Mouse (Mus musculus): ENCODE results near the gene Cbx8. TPM values are rescaled to one million over a fixed set of nuclear protein-coding genes. Genes with fewer than 3 reads are reported as not detected.

The Cbx8 gene
- polyA plus RNA-seq, 1 experiment: 3.9 TPM

- Histone ChIP-seq H3K4me3 (replicated peaks; ENCODE audit: extremely low read depth, low read depth, low read length) (no peak overlapping the region), H3K4me1 (ENCODE audit: control insufficient read depth, insufficient read depth, low read length) (peaks cover 28% of the 10 kb centered on the region)
- TF ChIP-seq CTCF (IDR thresholded peaks at IDR 0.05; ENCODE audit: insufficient read depth, low read length) (no peak), POLR2A (IDR thresholded peaks at IDR 0.05; ENCODE audit: borderline replicate concordance, extremely low read depth, low read depth, low read length) (no peak)
- WGBS: 57% methylated on average over 7 of the region's 7 CpGs
- DNase-seq: no peak
These were observed 38.7 kb upstream of the Cbx8 start for GRCm38 (mm10) chr11:119079445-119079837.

- DNase-seq: peak; percentile 54
- no peak for TF ChIP-seq POLR2A (IDR thresholded peaks at IDR 0.05; ENCODE audit: borderline replicate concordance, extremely low read depth, low read depth, low read length)
- TF ChIP-seq CTCF (IDR thresholded peaks at IDR 0.05; ENCODE audit: insufficient read depth, low read length): no peak
- WGBS: 13% methylated on average over 23 of the region's 27 CpGs
- no peak overlapping the region for H3K4me3 ChIP-seq (replicated peaks; ENCODE audit: extremely low read depth, low read depth, low read length)
- peaks cover 22% of the 10 kb centered on the region for H3K4me1 ChIP-seq (ENCODE audit: control insufficient read depth, insufficient read depth, low read length)
These were observed 38.1 kb upstream of the Cbx8 start for GRCm38 (mm10) chr11:119078691-119079444.

GRCm38 (mm10) chr11:119077755-119078154 is 37.0 kb upstream of the Cbx8 start:
- 82% methylated on average over 4 of the region's 4 CpGs for WGBS
- TF ChIP-seq POLR2A (IDR thresholded peaks at IDR 0.05; ENCODE audit: borderline replicate concordance, extremely low read depth, low read depth, low read length) (no peak), CTCF (IDR thresholded peaks at IDR 0.05; ENCODE audit: insufficient read depth, low read length) (no peak)
- no peak overlapping the region for H3K4me3 ChIP-seq (replicated peaks; ENCODE audit: extremely low read depth, low read depth, low read length)
- DNase-seq: no peak
- peaks cover 17% of the 10 kb centered on the region for H3K4me1 ChIP-seq (ENCODE audit: control insufficient read depth, insufficient read depth, low read length)

GRCm38 (mm10) chr11:119075805-119076204 is 35.0 kb upstream of the Cbx8 start:
- no peak for DNase-seq
- Histone ChIP-seq H3K4me1 (ENCODE audit: control insufficient read depth, insufficient read depth, low read length) (peaks cover 13% of the 10 kb centered on the region), H3K4me3 (replicated peaks; ENCODE audit: extremely low read depth, low read depth, low read length) (no peak overlapping the region)
- WGBS: 75% methylated on average over 5 of the region's 5 CpGs
- TF ChIP-seq CTCF (IDR thresholded peaks at IDR 0.05; ENCODE audit: insufficient read depth, low read length) (no peak), POLR2A (IDR thresholded peaks at IDR 0.05; ENCODE audit: borderline replicate concordance, extremely low read depth, low read depth, low read length) (no peak)

- no peak for TF ChIP-seq CTCF (IDR thresholded peaks at IDR 0.05; ENCODE audit: insufficient read depth, low read length)
- TF ChIP-seq POLR2A (IDR thresholded peaks at IDR 0.05; ENCODE audit: borderline replicate concordance, extremely low read depth, low read depth, low read length): no peak
- H3K4me1 ChIP-seq (ENCODE audit: control insufficient read depth, insufficient read depth, low read length): peaks cover 7% of the 10 kb centered on the region
- WGBS: 82% methylated on average over 6 of the region's 6 CpGs
These were observed 33.2 kb upstream of the Cbx8 start for GRCm38 (mm10) chr11:119073876-119074433.

GRCm38 (mm10) chr11:119072986-119073385 is 32.2 kb upstream of the Cbx8 start:
- Histone ChIP-seq H3K4me1 (ENCODE audit: control insufficient read depth, insufficient read depth, low read length) (no peaks in the 10 kb centered on the region; the same call in 1 of the 2 replicates), H3K4me3 (replicated peaks; ENCODE audit: extremely low read depth, low read depth, low read length) (no peak overlapping the region)
- WGBS: 69% methylated on average over 6 of the region's 6 CpGs
- DNase-seq: no peak
- TF ChIP-seq POLR2A (IDR thresholded peaks at IDR 0.05; ENCODE audit: borderline replicate concordance, extremely low read depth, low read depth, low read length) (no peak), CTCF (IDR thresholded peaks at IDR 0.05; ENCODE audit: insufficient read depth, low read length) (no peak)

More at GRCm38 (mm10) chr11:119073876-119074433, 33.2 kb upstream of the Cbx8 start:
- H3K4me3 ChIP-seq (replicated peaks; ENCODE audit: extremely low read depth, low read depth, low read length): no peak overlapping the region
- no peak for DNase-seq

GRCm38 (mm10) chr11:119072239-119072638 is 31.5 kb upstream of the Cbx8 start:
- TF ChIP-seq CTCF (IDR thresholded peaks at IDR 0.05; ENCODE audit: insufficient read depth, low read length) (no peak), POLR2A (IDR thresholded peaks at IDR 0.05; ENCODE audit: borderline replicate concordance, extremely low read depth, low read depth, low read length) (no peak)
- no peak overlapping the region for H3K4me3 ChIP-seq (replicated peaks; ENCODE audit: extremely low read depth, low read depth, low read length)
- WGBS: 65% methylated on average over 7 of the region's 7 CpGs
- no peak for DNase-seq
- H3K4me1 ChIP-seq (ENCODE audit: control insufficient read depth, insufficient read depth, low read length): no peaks in the 10 kb centered on the region; the same call in 1 of the 2 replicates

- 83% methylated on average over 8 of the region's 8 CpGs for WGBS
- Histone ChIP-seq H3K4me3 (replicated peaks; ENCODE audit: extremely low read depth, low read depth, low read length) (no peak overlapping the region), H3K4me1 (ENCODE audit: control insufficient read depth, insufficient read depth, low read length) (no peaks in the 10 kb centered on the region)
- DNase-seq: no peak
- TF ChIP-seq POLR2A (IDR thresholded peaks at IDR 0.05; ENCODE audit: borderline replicate concordance, extremely low read depth, low read depth, low read length) (no peak), CTCF (IDR thresholded peaks at IDR 0.05; ENCODE audit: insufficient read depth, low read length) (no peak)
These were observed 26.1 kb upstream of the Cbx8 start for GRCm38 (mm10) chr11:119066841-119067240.

- no peak for TF ChIP-seq CTCF (IDR thresholded peaks at IDR 0.05; ENCODE audit: insufficient read depth, low read length)
- no peak for TF ChIP-seq POLR2A (IDR thresholded peaks at IDR 0.05; ENCODE audit: borderline replicate concordance, extremely low read depth, low read depth, low read length)
- no peak overlapping the region for H3K4me3 ChIP-seq (replicated peaks; ENCODE audit: extremely low read depth, low read depth, low read length)
- DNase-seq: no peak
These were observed 18.5 kb upstream of the Cbx8 start for GRCm38 (mm10) chr11:119059256-119059655.

More at GRCm38 (mm10) chr11:119059256-119059655, 18.5 kb upstream of the Cbx8 start:
- 29% methylated on average over 3 of the region's 3 CpGs for WGBS
- H3K4me1 ChIP-seq (ENCODE audit: control insufficient read depth, insufficient read depth, low read length): peaks cover 20% of the 10 kb centered on the region
